Mouse (Mus musculus) MN1 (cell line): ENCODE measurements around the gene Pcolce2.
"Not testable (repeated sequence)": the region's sequence is repeated elsewhere in the genome, so short reads cannot be mapped to it uniquely, and the experiment has no call there.

Experiments used
- DNase-seq: peaks from one replicate; pipeline ENCODE4 v3.0.0-alpha.2; 2016; ENCODE audit warnings: low spot score

Pcolce2 gene

DNA sequence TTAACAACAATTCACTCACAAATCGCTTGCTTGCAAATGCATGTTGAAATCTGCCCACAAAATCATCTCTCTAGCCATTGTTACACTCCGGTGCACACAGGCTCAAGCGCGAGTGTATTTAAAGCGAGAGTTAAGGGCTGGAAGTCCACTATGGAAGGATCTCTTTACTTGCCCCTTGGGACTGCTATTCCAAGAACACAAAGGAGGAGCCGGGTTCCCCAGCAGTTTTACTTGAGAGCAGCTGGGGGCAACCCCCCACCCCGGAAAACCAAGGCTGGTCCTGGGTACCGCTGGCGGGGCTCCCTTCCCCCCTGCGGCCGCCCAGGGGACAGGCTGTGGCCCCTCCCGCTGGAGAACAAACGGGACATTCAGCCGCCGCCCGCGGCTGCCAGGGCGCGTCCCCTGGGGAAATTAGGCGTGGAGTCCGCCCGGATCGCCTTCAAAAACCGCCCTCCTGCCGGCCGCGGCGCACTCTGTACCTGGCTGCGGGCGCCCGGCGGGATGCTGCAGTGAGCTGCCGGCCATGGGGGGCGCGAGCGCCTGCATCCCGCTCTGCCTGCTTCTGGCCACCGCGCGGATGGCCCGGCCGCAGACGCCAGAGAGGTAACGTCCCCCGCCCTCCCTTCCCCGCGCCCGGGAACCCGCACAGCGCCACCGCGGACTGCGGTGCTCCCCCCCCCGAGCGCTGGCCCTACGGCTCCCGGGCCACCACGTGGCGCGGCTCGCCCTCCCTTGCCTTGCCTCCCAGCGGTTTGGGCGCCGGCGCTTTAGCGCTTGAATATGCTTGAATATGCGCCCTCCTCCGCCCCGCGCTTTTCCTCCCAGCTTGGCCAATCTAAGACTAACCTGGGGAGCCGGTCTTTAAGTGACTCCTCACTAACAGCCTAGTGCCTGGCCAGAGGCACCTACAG lies at the start of gene Pcolce2:
Pcolce2 (plus strand) TSS at position 331 of the 911 bp plus-strand sequence.
- DNase-seq = no peak

DNA sequence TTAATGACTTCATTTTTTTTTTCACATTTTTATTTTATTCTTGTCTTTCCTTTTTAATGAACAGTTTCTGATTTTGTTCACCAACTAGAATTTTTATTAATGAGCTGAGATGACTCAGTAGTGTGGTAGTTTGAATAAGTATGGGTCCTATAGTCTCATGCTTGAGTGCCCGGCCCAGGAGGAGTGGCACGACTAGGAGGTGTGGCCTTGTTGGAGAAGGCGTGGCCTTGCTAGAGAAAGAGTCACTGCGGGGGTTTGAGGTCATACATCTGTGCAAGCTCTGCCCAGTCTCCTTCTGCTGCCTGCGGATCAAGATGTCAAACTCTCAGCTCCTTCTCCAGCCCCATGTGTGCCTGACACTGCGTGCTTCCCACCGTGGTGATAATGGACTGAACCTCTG lies 49.3 kb upstream of the Pcolce2 start:
- no peak for DNase-seq

- no peak for DNase-seq
Observed at GRCm38 (mm10) chr9:95594291-95594690, 43.1 kb upstream of the Pcolce2 start.

GRCm38 (mm10) chr9:95597466-95598178 lies 39.8 kb upstream of the Pcolce2 start:
- DNase-seq = no peak

DNA sequence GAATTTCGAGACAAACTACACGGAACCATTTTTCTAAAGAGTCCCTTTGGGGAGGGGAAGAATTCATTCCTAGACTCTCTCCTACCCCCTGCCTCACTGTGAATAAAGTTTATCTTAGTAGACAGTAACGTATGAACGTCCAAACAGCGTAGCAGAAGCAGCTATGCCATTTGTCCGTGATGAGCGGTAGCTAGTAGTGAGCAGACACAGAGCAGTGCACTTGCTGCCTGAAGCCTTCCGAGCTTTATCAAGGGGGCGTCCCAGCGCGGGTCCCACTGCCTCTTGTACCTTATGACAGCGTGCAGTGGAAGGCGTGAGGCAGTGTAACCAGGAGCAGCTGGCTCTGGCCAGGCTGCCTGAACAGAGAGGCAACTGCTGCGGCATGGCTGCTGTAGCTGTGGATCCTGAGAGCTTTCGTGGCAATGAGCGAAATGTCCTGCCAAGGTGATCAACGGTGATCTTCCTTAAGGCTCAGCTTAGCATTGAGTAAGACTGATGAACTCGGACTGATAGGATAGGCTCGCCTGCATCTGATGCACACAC lies 39.2 kb upstream of the Pcolce2 start:
- DNase-seq = no peak

DNA sequence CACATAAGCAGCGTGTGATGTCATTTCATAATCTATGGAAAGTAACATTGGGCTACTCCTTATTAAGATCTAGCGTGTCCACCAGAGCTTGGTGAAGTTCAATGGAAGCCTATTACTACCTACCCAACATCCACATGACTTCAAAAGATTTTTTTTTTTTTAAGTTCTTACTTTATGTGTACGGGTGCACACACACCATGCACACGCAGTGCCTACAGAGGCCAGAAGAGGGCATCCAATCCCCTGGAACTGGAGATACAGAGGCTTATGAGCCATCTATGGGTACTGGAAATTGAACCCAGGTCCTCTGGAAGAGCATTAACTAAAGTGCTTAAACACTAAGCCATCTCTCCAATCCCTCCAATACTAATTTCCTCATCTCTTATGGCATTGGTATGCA lies 38.0 kb upstream of the Pcolce2 start:
- no peak for DNase-seq

DNA sequence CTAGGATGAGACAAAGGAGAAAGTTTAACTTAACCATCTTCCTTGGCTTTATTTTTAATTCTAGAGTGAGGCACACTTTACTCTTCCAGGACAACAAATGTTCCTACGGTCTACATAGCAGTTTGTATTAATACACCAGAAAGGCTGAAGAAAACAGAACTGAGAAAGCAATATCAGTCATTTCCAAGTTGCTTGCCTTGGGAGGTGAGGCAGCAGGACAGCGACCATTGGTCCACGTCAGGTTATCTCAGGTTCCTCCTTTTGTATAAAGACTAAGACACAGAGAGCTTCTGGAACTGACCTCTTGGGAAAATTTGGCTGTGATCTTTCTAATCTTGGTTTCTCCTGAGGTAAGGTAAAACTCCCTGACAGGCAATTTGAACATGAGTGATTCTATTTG lies 34.6 kb upstream of the Pcolce2 start:
- DNase-seq = no peak

GRCm38 (mm10) chr9:95603316-95603715 lies 34.1 kb upstream of the Pcolce2 start:
- DNase-seq = no peak

GRCm38 (mm10) chr9:95607196-95607595 lies 30.2 kb upstream of the Pcolce2 start:
- no peak for DNase-seq

- DNase-seq = no peak
Observed at GRCm38 (mm10) chr9:95612246-95612768, 25.1 kb upstream of the Pcolce2 start.

- no peak for DNase-seq
Observed at GRCm38 (mm10) chr9:95613426-95614127, 23.8 kb upstream of the Pcolce2 start.

- no peak for DNase-seq
Observed at GRCm38 (mm10) chr9:95614861-95615615, 22.4 kb upstream of the Pcolce2 start.

DNA sequence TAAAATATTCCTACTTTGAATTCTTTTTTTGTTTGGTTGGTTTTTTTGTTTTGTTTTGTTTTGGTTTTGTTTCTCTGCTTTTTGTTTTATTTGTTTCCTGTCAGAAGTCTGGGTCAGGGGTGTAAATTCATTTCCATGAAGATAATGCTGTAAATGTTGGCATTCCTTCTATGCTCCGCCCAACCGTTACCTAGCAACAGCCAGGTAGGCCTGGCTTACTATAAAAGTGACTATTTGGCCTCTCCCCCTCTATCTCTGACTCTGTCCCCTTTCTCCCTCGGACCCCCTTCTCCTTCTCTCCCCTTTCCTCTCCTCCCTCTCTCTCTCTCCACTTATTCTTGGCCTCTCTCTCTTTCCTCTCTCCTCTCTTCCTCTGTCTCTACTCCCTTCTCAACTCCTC lies 21.4 kb upstream of the Pcolce2 start:
- no peak for DNase-seq

DNA sequence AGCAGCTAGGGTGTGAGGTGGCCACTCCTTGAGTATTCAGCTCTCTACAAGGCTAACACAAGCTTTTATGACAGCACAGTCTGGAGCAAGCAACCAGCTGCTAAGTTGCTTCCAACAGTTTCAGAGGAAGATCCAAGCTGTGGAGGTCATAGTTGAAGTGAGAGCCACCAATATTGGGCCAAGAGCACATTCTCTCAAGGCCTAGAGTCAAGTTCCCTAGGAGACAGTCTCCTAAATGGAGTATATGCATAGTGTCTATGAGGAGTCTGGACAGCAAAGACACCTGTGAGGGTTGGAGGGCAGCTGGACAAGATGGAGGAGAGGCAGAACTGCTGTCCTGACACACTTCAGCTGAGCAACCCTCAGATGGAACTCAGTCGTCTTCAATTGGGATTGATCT lies 18.8 kb upstream of the Pcolce2 start:
- no peak for DNase-seq

DNA sequence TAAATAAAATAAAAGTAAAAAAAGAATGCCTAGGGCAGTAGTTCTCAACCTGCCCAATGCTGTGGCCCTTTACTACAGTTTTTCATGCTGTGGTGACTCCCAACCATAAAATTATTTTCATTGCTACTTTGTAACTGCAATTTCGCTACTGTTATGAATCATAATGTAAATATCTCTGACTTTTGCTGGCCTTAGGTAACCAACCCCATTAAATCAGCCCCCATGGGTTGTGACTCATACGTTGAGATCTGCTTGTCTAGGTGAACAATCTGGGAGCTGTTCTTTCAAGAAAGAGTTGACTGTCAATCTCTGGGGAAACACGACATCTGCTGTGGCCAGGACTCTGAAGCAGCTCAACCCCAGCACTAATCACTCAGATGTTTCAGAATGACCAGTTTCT lies 13.3 kb upstream of the Pcolce2 start:
- no peak for DNase-seq

DNA sequence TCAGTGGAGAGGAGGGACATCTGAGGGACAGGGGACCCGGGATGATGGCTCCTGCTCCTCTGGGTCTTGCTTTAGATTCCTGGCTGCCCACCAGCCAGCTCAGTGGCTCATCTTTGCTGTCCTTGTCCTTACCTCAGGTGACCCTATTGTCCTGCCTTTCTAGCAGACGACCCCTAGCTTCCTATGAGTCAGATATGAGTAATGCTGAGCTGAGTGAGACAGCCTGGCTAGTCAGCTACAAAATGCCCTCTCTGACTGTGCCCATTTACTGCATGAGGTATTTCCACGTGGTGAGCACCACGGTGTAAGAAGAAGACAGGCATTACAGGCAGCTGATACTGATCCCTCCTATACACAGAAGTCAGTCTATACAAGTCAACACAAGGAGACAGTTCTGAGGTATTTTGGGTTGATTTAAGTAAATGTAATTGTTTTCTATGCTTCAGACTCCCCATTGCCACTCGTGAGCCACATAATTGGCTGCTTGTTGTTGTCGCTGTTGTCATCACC lies 8.9 kb upstream of the Pcolce2 start:
- DNase-seq = no peak

GRCm38 (mm10) chr9:95629561-95629960 lies 7.8 kb upstream of the Pcolce2 start:
- DNase-seq = not testable (repeated sequence)

DNA sequence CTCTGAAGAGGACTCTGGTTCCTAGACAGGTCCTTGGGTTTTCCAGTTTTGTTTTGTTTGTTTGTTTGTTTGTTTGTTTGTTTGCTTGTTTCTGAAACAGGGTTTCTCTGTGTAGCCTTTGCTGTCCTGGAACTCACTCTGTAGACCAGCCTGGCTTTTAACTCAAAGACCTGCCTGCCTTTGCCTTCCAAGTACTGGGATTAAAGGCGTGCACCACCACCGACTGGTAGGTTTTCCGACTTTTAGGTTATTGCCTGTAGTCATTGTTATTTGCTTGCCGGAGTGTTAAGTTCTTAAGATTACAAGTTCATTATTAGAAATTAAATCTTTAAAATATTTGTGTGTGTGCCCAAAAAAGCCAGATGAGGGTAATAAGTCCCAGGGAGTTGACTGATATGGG lies 1.0 kb upstream of the Pcolce2 start:
- DNase-seq = no peak

DNA sequence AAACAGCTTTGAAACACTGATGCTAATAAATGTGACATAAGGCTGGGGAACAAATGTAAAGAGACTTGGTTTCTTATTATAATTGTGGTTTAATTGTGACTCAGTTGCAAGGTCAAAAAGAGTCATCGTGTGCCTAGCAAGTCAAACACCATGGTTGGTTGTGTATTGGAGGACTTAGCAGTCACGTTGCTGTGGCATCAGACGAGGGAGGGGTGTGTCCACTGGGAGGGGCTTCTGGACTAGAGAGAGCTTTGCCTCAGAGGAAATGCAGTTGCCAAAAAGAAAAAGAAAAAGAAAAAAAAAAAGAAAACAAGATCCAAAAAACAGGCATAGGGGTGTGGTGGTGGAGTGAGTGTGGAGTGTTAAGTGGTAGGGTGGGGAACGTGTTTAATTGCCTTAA lies 2.5 kb downstream of the Pcolce2 start:
- DNase-seq = no peak

DNA sequence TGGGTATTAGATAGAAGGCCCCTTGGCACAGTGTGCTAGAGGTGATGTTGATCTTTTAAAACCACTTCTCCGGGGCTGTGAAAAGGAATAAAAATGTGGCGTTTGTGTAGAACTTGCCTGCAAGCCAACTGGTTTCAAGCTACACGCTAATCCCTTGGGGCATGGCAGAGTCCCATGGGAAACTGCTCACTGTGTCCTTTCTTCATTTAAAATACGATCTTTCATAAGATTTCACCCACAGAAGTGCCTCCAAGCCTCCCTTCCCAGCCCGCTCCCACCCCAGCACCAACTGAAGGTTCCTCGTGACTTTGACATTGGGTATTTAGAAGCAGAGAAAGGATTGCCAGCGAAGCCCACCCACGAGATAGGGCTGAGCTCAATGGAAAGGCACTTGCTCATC lies 8.5 kb downstream of the Pcolce2 start:
- no peak for DNase-seq

DNA sequence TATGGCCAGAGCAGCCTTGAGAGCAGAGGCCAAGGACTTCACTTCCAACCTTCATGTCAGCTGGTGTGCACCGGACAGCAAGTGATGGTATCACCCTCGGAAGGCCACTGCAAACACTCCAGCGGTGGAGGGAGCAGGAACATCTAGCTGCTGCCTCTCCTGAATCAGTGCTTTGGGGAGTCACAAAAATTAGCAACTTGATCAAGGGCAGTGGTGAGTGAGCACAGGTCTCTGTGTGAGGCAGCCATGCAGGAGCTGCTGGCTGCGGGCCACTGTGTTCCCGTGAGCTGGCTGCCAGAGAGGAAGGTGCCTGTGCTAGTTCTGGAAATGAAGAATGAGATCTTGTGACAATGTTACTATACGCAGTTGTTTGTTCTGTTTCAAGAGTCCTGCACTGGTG lies 16.0 kb downstream of the Pcolce2 start:
- DNase-seq = no peak
